In genomic region chr11:98329081-98329959, GRCm38 (mm10) we compare ENCODE assay signal across 9 mouse cellular contexts. TPM values are rescaled to one million over a fixed set of nuclear protein-coding genes. Genes with fewer than 3 reads are reported as not detected.
A peak's percentile ranks its signal among the peaks of the same experiment; 100 is the strongest.
DNase-seq lines count a peak whose midpoint lies in the region; ATAC-seq and TF ChIP-seq lines count a peak whose summit lies in the region.
"Had no signal": no experiment of that assay in that cellular context is flagged by ENCODE, and none has a peak within 500 bp of the region (broad histone marks: within the 10 kb centered on the region; RNA-seq: fewer than 3 reads in every experiment).

Gene Neurod2, minus strand, starts transcription at chr11:98329648.

- H3K9me3 ChIP-seq in heart, embryonic 15.5 days (replicated peaks) = no peaks in the 10 kb centered on the region
- no peaks in the 10 kb centered on the region for H3K9me3 ChIP-seq in hindbrain, embryonic 13.5 days
- no peaks in the 10 kb centered on the region for H3K9me3 ChIP-seq in limb, embryonic 14.5 days (ENCODE audit: control insufficient read depth, low read length)
- no peaks in the 10 kb centered on the region for H3K9me3 ChIP-seq in stomach, embryonic 14.5 days (ENCODE audit: control insufficient read depth, low read depth, low read length)

- intact Hi-C loops in heart, postnatal 14 days (cut with DNase I) = no loop called here

- no peak within 1 kb of the TSS; the same call in 1 of the 2 replicates for H3K9ac ChIP-seq in heart, embryonic 15.5 days
- peak within 1 kb of the TSS; percentile 73 for H3K9ac ChIP-seq in hindbrain, embryonic 13.5 days
- H3K9ac ChIP-seq in limb, embryonic 14.5 days (ENCODE audit: low read depth, low read length, severe bottlenecking) = no peak within 1 kb of the TSS
- H3K9ac ChIP-seq in stomach, embryonic 14.5 days (replicated peaks; ENCODE audit: low read depth, low read length) = no peak within 1 kb of the TSS

- no peak for TF ChIP-seq POLR2A in limb, embryonic 14.5 days (IDR thresholded peaks at IDR 0.05; ENCODE audit: borderline replicate concordance, extremely low read depth, insufficient read depth, insufficient read length)

- peaks cover 24% of the 10 kb centered on the region for H3K4me1 ChIP-seq in heart, embryonic 15.5 days (replicated peaks)
- H3K4me1 ChIP-seq in hindbrain, embryonic 13.5 days (replicated peaks) = peaks cover 43% of the 10 kb centered on the region
- peaks cover 5% of the 10 kb centered on the region; the same call in 1 of the 2 replicates for H3K4me1 ChIP-seq in limb, embryonic 14.5 days (ENCODE audit: control insufficient read depth, insufficient read depth, low read length)
- H3K4me1 ChIP-seq in stomach, embryonic 14.5 days (ENCODE audit: control insufficient read depth, insufficient read depth, low read length) = no peaks in the 10 kb centered on the region

- ATAC-seq in heart, embryonic 15.5 days (replicated peaks; ENCODE audit: insufficient number of reproducible peaks, insufficient read depth, low FRiP score, low read depth) = no peak
- ATAC-seq in hindbrain, embryonic 13.5 days (ENCODE audit: low FRiP score) = peak; percentile 41; the same call in 1 of the 2 replicates
- ATAC-seq in limb, embryonic 14.5 days (ENCODE audit: low FRiP score, low read depth) = no peak
- no peak for ATAC-seq in stomach, embryonic 14.5 days (ENCODE audit: insufficient number of reproducible peaks, insufficient read depth, low FRiP score, low read depth)

- H3K27ac ChIP-seq in heart, embryonic 15.5 days = no peak within 1 kb of the TSS
- H3K27ac ChIP-seq in hindbrain, embryonic 13.5 days = peak within 1 kb of the TSS; percentile 92
- no peak within 1 kb of the TSS for H3K27ac ChIP-seq in limb, embryonic 14.5 days (replicated peaks; ENCODE audit: low read depth, low read length)
- no peak within 1 kb of the TSS for H3K27ac ChIP-seq in stomach, embryonic 14.5 days (ENCODE audit: low read length)

- no peaks in the 10 kb centered on the region for H3K36me3 ChIP-seq in heart, embryonic 15.5 days
- no peaks in the 10 kb centered on the region for H3K36me3 ChIP-seq in hindbrain, embryonic 13.5 days
- H3K36me3 ChIP-seq in limb, embryonic 14.5 days (ENCODE audit: control insufficient read depth, insufficient read depth, low read length) = no peaks in the 10 kb centered on the region
- no peaks in the 10 kb centered on the region for H3K36me3 ChIP-seq in stomach, embryonic 14.5 days (ENCODE audit: control insufficient read depth, insufficient read depth, low read length)

- peak within 1 kb of the TSS; percentile 53 for H3K4me2 ChIP-seq in heart, embryonic 15.5 days
- peak within 1 kb of the TSS; percentile 51 for H3K4me2 ChIP-seq in hindbrain, embryonic 13.5 days
- H3K4me2 ChIP-seq in limb, embryonic 14.5 days (replicated peaks; ENCODE audit: low read depth, low read length, severe bottlenecking) = 0 out of 2 replicates have a peak within 1 kb of the TSS, but pooled peaks have one; percentile 40
- H3K4me2 ChIP-seq in stomach, embryonic 14.5 days (replicated peaks; ENCODE audit: low read depth, low read length) = peak within 1 kb of the TSS; percentile 30; the same call in 1 of the 2 replicates

- peak within 1 kb of the TSS; percentile 31 for H3K4me3 ChIP-seq in heart, embryonic 15.5 days
- peak within 1 kb of the TSS; percentile 45 for H3K4me3 ChIP-seq in hindbrain, embryonic 13.5 days
- peak within 1 kb of the TSS; percentile 21 for H3K4me3 ChIP-seq in limb, embryonic 14.5 days (replicated peaks; ENCODE audit: low read length)
- peak within 1 kb of the TSS; percentile 17 for H3K4me3 ChIP-seq in stomach, embryonic 14.5 days (ENCODE audit: low read depth, low read length)

- no peak for DNase-seq in heart, postnatal 14 days
- DNase-seq in cerebellum, adult 18-20 months = peak; percentile 94 to 95
- no peak for DNase-seq in limb, embryonic 14.5 days (ENCODE audit: low spot score)
- DNase-seq in adrenal gland, postnatal 14 days = no peak
- no peak for DNase-seq in adipocyte (ENCODE audit: low spot score)

- WGBS in heart, embryonic 15.5 days = 2% methylated on average over 38 of the region's 38 CpGs
- WGBS in hindbrain, embryonic 13.5 days = 1% methylated on average over 37 of the region's 38 CpGs
- 2% methylated on average over 37 of the region's 38 CpGs for WGBS in limb, embryonic 14.5 days
- 2% methylated on average over 38 of the region's 38 CpGs for WGBS in stomach, embryonic 14.5 days

- H3K27me3 ChIP-seq in heart, embryonic 15.5 days = peaks cover 100% of the 10 kb centered on the region
- H3K27me3 ChIP-seq in hindbrain, embryonic 13.5 days = peaks cover 98% of the 10 kb centered on the region
- H3K27me3 ChIP-seq in limb, embryonic 14.5 days (ENCODE audit: control insufficient read depth, insufficient read depth, low read length) = peaks cover 100% of the 10 kb centered on the region
- H3K27me3 ChIP-seq in stomach, embryonic 14.5 days (ENCODE audit: control insufficient read depth, insufficient read depth, low read length) = peaks cover 93% of the 10 kb centered on the region

RNA-seq across cellular contexts. Expression of gene Neurod2, which starts in this region (rescaled TPM):
- 0.04 TPM in 1 of 2 replicates, not detected in the other for polyA plus RNA-seq in heart, embryonic 15.5 days (2015; fragmentation: Nextera tagmentation; extraction: Ambion mirVana)
- not detected for total RNA-seq in heart, postnatal 14 days (2021)
- 24.6 and 30.7 TPM in 2 replicates for polyA plus RNA-seq in hindbrain, embryonic 13.5 days (2015; fragmentation: Nextera tagmentation; extraction: Ambion mirVana)
- 0.14 and 0.52 TPM in 2 replicates for polyA plus RNA-seq in limb, embryonic 14.5 days (2012; rRNA removed)
- polyA plus RNA-seq in limb, embryonic 14.5 days (2014; fragmentation: Nextera tagmentation; extraction: Ambion mirVana) = not detected in 2 replicates
- not detected in 2 replicates for polyA plus RNA-seq in stomach, embryonic 14.5 days (2014; fragmentation: Nextera tagmentation; extraction: Ambion mirVana)
- total RNA-seq in adrenal gland, postnatal 14 days (2021) = 0.15 TPM in 1 of 2 replicates, not detected in the other
- polyA plus RNA-seq: gonadal fat pad, adult 2 months had no signal

Comparison
In these comparisons a context has a peak if more than half of its experiments do, and no peak if none do; other contexts are left out.
1. RNA of gene Neurod2 (polyA plus RNA-seq): 24.6 to 30.7 TPM in hindbrain, embryonic 13.5 days; 0.14 to 0.52 TPM in limb, embryonic 14.5 days, 0.04 TPM in heart, embryonic 15.5 days and not detected in stomach, embryonic 14.5 days; every median in the first group is over 10 times any median in the second.
2. DNase-seq: peak in cerebellum, adult 18-20 months (2 of 2); none in heart, postnatal 14 days (0 of 2), limb, embryonic 14.5 days (single experiment), adrenal gland, postnatal 14 days (single experiment) and adipocyte (single experiment).
3. Peak in every context shown above with its lines, with median percentiles within 50 percentile points of each other: H3K4me2 ChIP-seq and H3K4me3 ChIP-seq.